Mouse (Mus musculus): ENCODE data around the gene Pml. TPM values are rescaled to one million over a fixed set of nuclear protein-coding genes. Genes with fewer than 3 reads are reported as not detected.

Gene Pml
- polyA plus RNA-seq, 1 experiment = 6.8 TPM

DNA sequence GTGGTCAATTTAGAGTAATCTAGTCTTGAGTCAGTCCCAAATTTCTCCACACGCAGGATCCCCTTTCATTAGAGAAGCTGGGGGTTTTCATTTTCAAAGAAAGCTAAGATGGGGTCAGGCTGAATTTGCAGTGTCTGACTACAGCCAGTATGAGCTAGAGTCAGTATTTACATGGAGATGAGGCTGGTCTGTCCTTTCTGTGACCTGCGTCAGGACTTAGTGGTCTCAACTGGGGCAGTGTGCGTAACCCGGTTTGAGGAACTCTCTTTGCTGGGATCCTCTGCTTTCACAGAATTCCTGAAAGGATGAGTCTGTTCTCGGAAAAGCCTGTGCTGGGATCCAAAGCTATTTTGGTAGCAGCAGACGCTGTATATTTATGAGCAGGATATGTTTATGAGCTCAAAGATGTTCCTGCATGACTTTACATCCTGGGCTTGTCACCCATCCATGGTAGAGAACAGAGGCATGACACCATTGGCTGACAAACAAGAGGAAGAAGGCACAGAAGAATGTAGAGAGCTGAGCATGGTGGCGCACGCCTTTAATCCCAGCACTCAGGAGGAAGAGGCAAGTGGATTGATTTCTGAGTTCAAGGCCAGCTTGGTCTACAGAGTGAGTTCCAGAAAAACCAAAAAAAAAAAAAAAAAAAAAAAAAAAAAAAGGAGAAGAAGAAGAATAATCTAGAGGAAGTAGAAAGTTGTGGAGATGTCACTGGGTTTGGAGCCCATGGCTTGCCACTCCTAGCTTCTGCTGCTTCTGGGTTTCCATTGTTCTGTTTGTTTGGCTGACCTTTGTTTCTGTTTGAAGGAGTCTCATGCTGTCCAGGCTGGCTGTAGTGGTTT is 39.9 kb downstream of the Pml start:
- TF ChIP-seq TAL1 (IDR thresholded peaks at IDR 0.05; ENCODE audit: low read length) (no peak), GATA1 (IDR thresholded peaks at IDR 0.05; ENCODE audit: low read length) (no peak)
- Histone ChIP-seq H3K4me1 (ENCODE audit: control insufficient read depth) (peaks cover 39% of the 10 kb centered on the region), H3K36me3 (ENCODE audit: control insufficient read depth) (no peaks in the 10 kb centered on the region), H3K4me3 (replicated peaks) (no peak overlapping the region), H3K9me3 (ENCODE audit: control insufficient read depth, low read length) (no peaks in the 10 kb centered on the region), H3K27me3 (ENCODE audit: control insufficient read depth) (peaks cover 65% of the 10 kb centered on the region)

DNA sequence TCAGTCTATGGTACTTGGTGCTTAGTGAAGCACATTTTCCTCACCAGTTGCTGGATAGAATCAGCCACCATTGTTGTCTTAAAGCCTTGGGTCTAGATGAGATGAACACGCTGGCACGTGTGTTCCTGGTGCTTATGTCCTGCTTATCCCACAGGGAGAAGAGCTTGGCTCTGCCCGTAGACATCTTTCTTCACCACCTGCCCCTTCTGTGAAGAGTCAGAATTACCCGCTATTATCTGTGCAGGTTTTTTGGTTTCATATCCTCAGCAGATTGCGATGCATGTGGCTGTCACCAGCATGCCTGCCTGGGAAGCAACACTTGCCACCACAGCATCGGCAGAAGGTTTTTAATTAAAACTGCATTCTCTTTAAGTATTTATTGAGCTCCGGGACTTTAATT is 43.6 kb downstream of the Pml start:
- peaks cover 94% of the 10 kb centered on the region for H3K27me3 ChIP-seq (ENCODE audit: control insufficient read depth)
- H3K9me3 ChIP-seq (ENCODE audit: control insufficient read depth, low read length) = no peaks in the 10 kb centered on the region; the same call in 1 of the 2 replicates
- no peak overlapping the region for H3K4me3 ChIP-seq (replicated peaks)
- H3K4me1 ChIP-seq (ENCODE audit: control insufficient read depth) = peaks cover 19% of the 10 kb centered on the region
- no peaks in the 10 kb centered on the region for H3K36me3 ChIP-seq (ENCODE audit: control insufficient read depth)
- TF ChIP-seq TAL1 (IDR thresholded peaks at IDR 0.05; ENCODE audit: low read length) = no peak
- TF ChIP-seq GATA1 (IDR thresholded peaks at IDR 0.05; ENCODE audit: low read length) = no peak

DNA sequence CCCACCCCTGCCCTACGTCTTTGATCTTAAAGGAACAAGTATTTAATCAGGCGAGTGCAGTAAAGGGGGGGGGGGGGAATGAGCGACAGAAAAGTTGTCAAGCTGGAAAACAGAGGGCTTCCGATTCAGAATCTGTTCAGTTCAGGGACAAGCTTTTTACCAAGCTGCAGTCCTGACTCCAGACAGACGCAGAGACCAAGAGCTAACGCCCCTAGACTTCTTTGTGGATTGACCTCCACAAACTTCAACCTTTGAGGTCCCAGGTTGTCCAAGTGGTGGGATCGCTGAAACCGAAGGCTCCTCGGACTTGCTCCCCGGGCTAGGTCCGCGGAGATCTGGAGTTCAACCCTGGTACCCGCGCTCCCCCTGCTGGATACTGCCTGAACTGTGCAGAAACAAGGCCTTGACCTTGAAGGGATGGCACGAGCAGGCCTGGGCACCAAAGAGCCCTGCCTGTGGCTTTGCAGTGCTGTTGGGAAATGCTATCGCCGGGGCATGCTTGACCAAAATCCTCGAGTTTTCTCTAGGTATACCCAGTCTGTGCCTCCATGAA is 45.1 kb downstream of the Pml start:
- H3K9me3 ChIP-seq (ENCODE audit: control insufficient read depth, low read length) = no peaks in the 10 kb centered on the region; the same call in 1 of the 2 replicates
- H3K4me3 ChIP-seq (replicated peaks) = peak overlapping the region; percentile 62
- peaks cover 94% of the 10 kb centered on the region for H3K27me3 ChIP-seq (ENCODE audit: control insufficient read depth)
- no peaks in the 10 kb centered on the region for H3K36me3 ChIP-seq (ENCODE audit: control insufficient read depth)
- TF ChIP-seq TAL1 (IDR thresholded peaks at IDR 0.05; ENCODE audit: low read length) (no peak), GATA1 (IDR thresholded peaks at IDR 0.05; ENCODE audit: low read length) (no peak)
- peaks cover 11% of the 10 kb centered on the region for H3K4me1 ChIP-seq (ENCODE audit: control insufficient read depth)

DNA sequence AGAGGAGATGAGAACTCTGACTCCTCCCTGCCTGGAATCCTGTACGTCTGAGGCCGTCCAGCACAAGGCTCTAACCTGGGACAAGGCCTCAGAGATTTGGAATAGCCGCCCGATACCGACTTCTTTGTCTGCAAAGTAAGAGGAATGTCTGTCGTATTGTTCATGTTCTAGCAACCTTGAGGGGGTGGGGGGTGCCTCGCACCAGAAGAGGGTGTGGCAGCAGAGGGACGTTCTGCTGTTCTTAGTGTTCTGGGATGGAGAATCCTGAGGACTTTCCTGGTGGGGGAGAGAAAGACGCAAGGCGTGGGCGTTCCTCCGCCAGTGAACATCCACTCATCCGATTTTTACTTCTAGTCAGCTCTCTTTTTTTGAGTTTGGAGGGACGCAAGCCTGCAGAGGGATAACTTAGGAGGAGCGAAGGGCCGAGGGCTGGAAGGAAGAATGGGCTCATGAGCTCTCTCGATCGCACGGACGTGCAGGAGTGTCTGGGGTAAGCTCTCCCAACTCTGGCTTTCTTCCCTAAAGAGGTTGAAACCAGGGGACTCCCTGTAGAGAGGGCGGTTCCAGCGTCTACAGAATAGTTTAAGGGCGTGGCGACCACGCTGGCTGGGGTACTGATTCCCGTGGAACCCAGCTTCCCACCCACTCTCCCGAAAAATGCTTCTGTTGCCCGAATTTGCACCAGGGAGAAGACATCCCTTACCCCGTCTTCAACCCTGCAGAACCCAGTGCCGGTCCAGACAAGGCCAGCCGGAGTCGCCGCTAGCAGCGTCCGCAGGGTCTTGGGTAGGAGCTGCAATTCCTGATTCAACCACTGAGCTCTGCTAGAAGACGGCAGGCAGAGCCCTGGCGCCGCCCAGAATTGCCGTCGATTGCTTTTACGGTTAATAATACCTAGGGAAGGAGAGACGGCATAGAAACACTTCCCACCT is 45.8 kb downstream of the Pml start, which contains the start of the genes Islr and Islr2:
Gene Islr (minus strand): TSS at position 791 of the 932 bp plus-strand sequence.
Gene Islr2 (minus strand): TSS at position 804 of the 932 bp plus-strand sequence.
- TF ChIP-seq GATA1 (IDR thresholded peaks at IDR 0.05; ENCODE audit: low read length) = no peak
- no peak for TF ChIP-seq TAL1 (IDR thresholded peaks at IDR 0.05; ENCODE audit: low read length)
- peak within 1 kb of the TSS; percentile 62 for H3K4me3 ChIP-seq (replicated peaks)
- no peaks in the 10 kb centered on the region; the same call in 1 of the 2 replicates for H3K9me3 ChIP-seq (ENCODE audit: control insufficient read depth, low read length)
- no peaks in the 10 kb centered on the region for H3K36me3 ChIP-seq (ENCODE audit: control insufficient read depth)
- H3K27me3 ChIP-seq (ENCODE audit: control insufficient read depth) = peaks cover 97% of the 10 kb centered on the region
- H3K4me1 ChIP-seq (ENCODE audit: control insufficient read depth) = peaks cover 11% of the 10 kb centered on the region

DNA sequence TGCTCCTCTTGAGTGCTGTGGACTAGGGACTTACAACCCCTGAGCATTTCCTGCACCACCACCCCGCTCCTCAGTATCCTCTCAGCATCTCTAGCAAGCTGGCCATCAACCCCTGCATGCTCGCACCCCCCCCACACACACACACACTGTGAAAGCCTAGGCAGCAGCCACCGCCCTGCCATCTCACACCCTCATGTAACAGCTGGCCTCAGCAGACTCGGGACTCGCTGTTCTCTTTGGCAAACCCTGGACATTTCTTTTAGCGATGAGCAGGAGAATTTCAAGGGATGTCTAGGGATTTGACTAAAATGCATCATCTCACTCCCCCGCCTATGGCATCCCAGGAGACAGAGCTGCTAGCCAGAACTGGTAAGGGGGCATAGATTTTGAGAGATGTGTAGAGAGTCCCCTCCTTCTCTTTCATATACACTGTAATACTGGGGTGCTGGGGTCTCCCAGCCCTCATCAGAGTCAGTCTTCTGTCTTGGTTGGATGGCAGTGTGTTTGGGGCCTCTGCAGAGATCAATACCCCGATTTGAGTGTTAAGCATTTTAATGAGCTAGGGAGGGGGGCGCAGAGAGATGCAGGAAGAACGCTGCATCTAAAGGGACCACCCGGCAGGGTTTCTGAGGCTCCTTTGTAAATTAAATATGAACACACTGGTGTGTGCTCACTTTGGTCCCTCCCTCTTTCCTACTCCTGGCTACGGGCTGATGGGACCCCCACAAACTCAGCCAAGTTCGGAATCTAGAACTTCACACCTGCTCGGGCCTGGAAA is 46.7 kb downstream of the Pml start:
- H3K4me3 ChIP-seq (replicated peaks) = no peak overlapping the region
- H3K4me1 ChIP-seq (ENCODE audit: control insufficient read depth) = peaks cover 13% of the 10 kb centered on the region
- H3K27me3 ChIP-seq (ENCODE audit: control insufficient read depth) = peaks cover 100% of the 10 kb centered on the region
- H3K36me3 ChIP-seq (ENCODE audit: control insufficient read depth) = no peaks in the 10 kb centered on the region
- TF ChIP-seq TAL1 (IDR thresholded peaks at IDR 0.05; ENCODE audit: low read length) (no peak), GATA1 (IDR thresholded peaks at IDR 0.05; ENCODE audit: low read length) (no peak)
- peaks cover 4% of the 10 kb centered on the region; the same call in 1 of the 2 replicates for H3K9me3 ChIP-seq (ENCODE audit: control insufficient read depth, low read length)

DNA sequence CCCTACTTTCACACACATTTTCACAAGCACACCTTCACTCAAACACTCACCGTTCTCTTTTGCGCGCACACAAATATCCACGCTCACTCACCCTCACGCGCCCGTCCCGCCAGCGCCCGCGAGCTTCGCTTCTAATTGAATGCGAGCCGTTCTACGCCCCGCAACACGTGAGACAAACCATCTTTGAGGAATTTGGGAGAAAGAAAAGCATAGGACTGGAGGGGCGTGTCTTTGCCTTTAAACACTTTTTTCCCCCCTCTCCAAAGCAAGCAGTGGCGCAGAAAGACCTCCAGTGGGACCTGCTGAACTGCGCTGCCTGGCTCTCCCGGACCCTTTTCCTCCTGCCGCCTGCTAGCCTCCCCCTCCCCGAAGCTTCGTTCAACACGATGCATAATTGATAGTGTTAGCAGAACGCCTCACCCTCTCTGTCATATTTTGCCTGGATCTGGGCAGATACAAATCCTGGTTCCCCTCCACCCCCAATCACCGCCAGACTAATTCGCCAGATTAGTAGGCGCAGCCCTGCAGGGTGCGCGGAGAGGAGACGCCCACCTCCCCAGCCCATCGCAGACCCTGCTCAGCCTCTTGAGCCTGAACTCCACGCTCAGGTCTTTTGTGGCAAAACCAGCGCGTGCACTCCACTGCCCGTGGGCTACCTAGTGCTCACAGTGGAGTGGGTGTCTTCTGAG is 47.6 kb downstream of the Pml start:
- H3K36me3 ChIP-seq (ENCODE audit: control insufficient read depth) = no peaks in the 10 kb centered on the region
- peaks cover 4% of the 10 kb centered on the region; the same call in 1 of the 2 replicates for H3K9me3 ChIP-seq (ENCODE audit: control insufficient read depth, low read length)
- H3K4me1 ChIP-seq (ENCODE audit: control insufficient read depth) = peaks cover 13% of the 10 kb centered on the region
- H3K4me3 ChIP-seq (replicated peaks) = no peak overlapping the region
- H3K27me3 ChIP-seq (ENCODE audit: control insufficient read depth) = peaks cover 100% of the 10 kb centered on the region
- no peak for TF ChIP-seq TAL1 (IDR thresholded peaks at IDR 0.05; ENCODE audit: low read length)
- TF ChIP-seq GATA1 (IDR thresholded peaks at IDR 0.05; ENCODE audit: low read length) = no peak

DNA sequence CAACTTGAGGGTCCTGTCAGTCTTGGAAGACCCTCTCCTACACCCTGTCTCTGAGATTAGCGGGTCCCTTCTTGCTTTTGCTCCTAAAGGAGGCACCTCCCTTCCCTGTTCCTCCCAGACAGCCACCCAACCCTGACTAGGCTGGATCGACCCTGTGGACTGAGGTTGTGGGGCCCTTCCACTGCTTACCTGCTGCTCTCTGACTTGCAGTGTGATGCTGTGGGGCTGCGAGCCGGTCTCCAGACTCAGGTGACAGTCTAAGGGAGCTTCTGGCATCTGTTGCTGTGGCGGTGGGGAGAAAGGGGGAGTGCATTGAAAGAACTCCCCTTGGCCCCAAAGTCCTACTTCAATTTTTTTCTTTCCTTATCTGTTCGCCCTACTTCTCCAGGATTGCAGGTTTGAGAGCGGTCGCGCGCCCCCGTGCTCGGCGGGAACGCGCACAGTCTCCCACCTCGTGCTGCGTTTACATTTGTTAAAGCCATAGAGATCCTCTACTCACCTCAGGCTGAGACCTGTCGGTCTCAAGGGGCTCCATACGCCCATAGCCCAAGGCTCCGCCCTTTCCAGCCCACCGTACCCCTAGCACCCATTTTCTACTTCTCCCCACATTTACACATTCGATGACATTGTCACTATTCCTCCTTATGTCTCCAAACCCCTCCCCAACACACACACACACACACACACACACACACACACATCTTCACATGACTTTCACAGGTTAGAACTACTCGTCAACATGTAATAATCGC is 48.3 kb downstream of the Pml start:
- Histone ChIP-seq H3K9me3 (ENCODE audit: control insufficient read depth, low read length) (peaks cover 4% of the 10 kb centered on the region; the same call in 1 of the 2 replicates), H3K4me1 (ENCODE audit: control insufficient read depth) (peaks cover 13% of the 10 kb centered on the region), H3K36me3 (ENCODE audit: control insufficient read depth) (no peaks in the 10 kb centered on the region), H3K4me3 (replicated peaks) (no peak overlapping the region), H3K27me3 (ENCODE audit: control insufficient read depth) (peaks cover 100% of the 10 kb centered on the region)
- TF ChIP-seq TAL1 (IDR thresholded peaks at IDR 0.05; ENCODE audit: low read length) (no peak), GATA1 (IDR thresholded peaks at IDR 0.05; ENCODE audit: low read length) (no peak)
